Mouse (Mus musculus) mouse trophoblast stem cell (cell line): ENCODE results near the gene 1700088E04Rik.

Source experiments
- in situ Hi-C, 2 experiments: fragments of 300-500 bp; cut with MseI, MboI; formaldehyde crosslinking; loops; 2 replicates in 1 of 2; 3 replicates in 1 of 2; pipeline ENCODE4 v1.15.1; 2025

Gene 1700088E04Rik

GRCm38 (mm10) chr15:79099456-79099855 lies 41.6 kb downstream of the 1700088E04Rik start:
- in situ Hi-C loops, result no loop called here

- in situ Hi-C loops, result no loop called here
These were observed 42.2 kb downstream of the 1700088E04Rik start for GRCm38 (mm10) chr15:79098868-79099267.

- in situ Hi-C loops, result no loop called here
These were observed 42.8 kb downstream of the 1700088E04Rik start for GRCm38 (mm10) chr15:79098220-79098619.

GRCm38 (mm10) chr15:79097611-79098025 lies 43.4 kb downstream of the 1700088E04Rik start:
- in situ Hi-C loops, result no loop called here

GRCm38 (mm10) chr15:79097135-79097534 lies 43.9 kb downstream of the 1700088E04Rik start:
- in situ Hi-C loops, result no loop called here

- in situ Hi-C loops, result no loop called here
These were observed 44.5 kb downstream of the 1700088E04Rik start for GRCm38 (mm10) chr15:79096556-79096955.

GRCm38 (mm10) chr15:79095483-79095882 lies 45.6 kb downstream of the 1700088E04Rik start:
- in situ Hi-C loops, result no loop called here

- in situ Hi-C loops, result no loop called here
These were observed 47.8 kb downstream of the 1700088E04Rik start for GRCm38 (mm10) chr15:79093083-79093839.

- in situ Hi-C loops, result no loop called here
These were observed 48.8 kb downstream of the 1700088E04Rik start for GRCm38 (mm10) chr15:79092284-79092683.

GRCm38 (mm10) chr15:79079567-79079966 lies 61.5 kb downstream of the 1700088E04Rik start:
- in situ Hi-C loops, result no loop called here
